Mouse (Mus musculus) intestine, embryonic 14.5 days (tissue): ENCODE measurements at regions not wholly inside any gene's neighbourhood (a gene's known extent, or its start where the extent isn't known, plus 50 kb on each side); places are given as distances from the start of the nearest gene placed in this dataset.

Experiments
- ATAC-seq: fragments of 200-750 bp; cut with Nextera tagmentation; replicated peaks from 2 replicates; pipeline ENCODE4 v1.8.0; 2017; ENCODE audit warnings: low read depth, moderate number of reproducible peaks, moderate TSS enrichment, moderate library complexity; ENCODE audit not compliant: low FRiP score, low TSS enrichment
- DNase-seq: peaks from one replicate; pipeline ENCODE4 v3.0.0-alpha.2; 2018; ENCODE audit warnings: low spot score
- H3K27ac ChIP-seq: fragments of 300-500 bp; sonication (generic); 2 replicates; pipeline ENCODE4 v1.5.1; 2014; ENCODE audit warnings: low read depth, mild to moderate bottlenecking, control low read depth
- H3K27me3 ChIP-seq: fragments of 300-500 bp; sonication (generic); replicated peaks from 2 replicates; pipeline ENCODE4 v1.6.1; 2014; ENCODE audit warnings: low read length, control low read depth; ENCODE audit not compliant: control insufficient read depth, insufficient read depth
- H3K36me3 ChIP-seq: fragments of 300-500 bp; sonication (generic); 2 replicates; pipeline ENCODE4 v1.6.1; 2014; ENCODE audit warnings: low read length, control low read depth; ENCODE audit not compliant: control insufficient read depth, insufficient read depth
- H3K4me1 ChIP-seq: fragments of 300-500 bp; sonication (generic); replicated peaks from 2 replicates; pipeline ENCODE4 v1.6.1; 2014; ENCODE audit warnings: low read length, control low read depth, mixed read lengths; ENCODE audit not compliant: control insufficient read depth, insufficient read depth
- H3K4me2 ChIP-seq: fragments of 300-500 bp; sonication (generic); 2 replicates; pipeline ENCODE4 v1.6.1; 2014; ENCODE audit warnings: low read length
- H3K4me3 ChIP-seq: fragments of 300-500 bp; sonication (generic); 2 replicates; pipeline ENCODE4 v1.5.1; 2014; ENCODE audit warnings: low read depth, low read length, control low read depth, mixed read lengths
- H3K9ac ChIP-seq: fragments of 300-500 bp; sonication (generic); 2 replicates; pipeline ENCODE4 v1.6.1; 2014; ENCODE audit warnings: mild to moderate bottlenecking, low read length
- H3K9me3 ChIP-seq: fragments of 300-500 bp; sonication (generic); 2 replicates; pipeline ENCODE4 v1.6.1; 2016; ENCODE audit warnings: low read length, control low read depth; ENCODE audit not compliant: control insufficient read depth
- WGBS: fragments of 180-500 bp; shearing (Covaris S2); extraction: QIAGEN DNeasy Blood & Tissue Kit; methylation state at CpG from one replicate; pipeline ENCODE4 v1.1.7; 2014; 5-methylcytosine and 5-hydroxymethylcytosine counted together

- no peaks in the 10 kb centered on the region for H3K27me3 ChIP-seq
- H3K4me2 ChIP-seq, result peak overlapping the region; percentile 34
- WGBS, result 3% methylated on average over 4 of the region's 4 CpGs
- peaks cover 28% of the 10 kb centered on the region; the same call in 1 of the 2 replicates for H3K4me1 ChIP-seq
- DNase-seq (no peak), ATAC-seq (no peak)
- H3K27ac ChIP-seq, result peak overlapping the region; percentile 73
- H3K9ac ChIP-seq, result peak overlapping the region; percentile 3; the same call in 1 of the 2 replicates
- H3K9me3 ChIP-seq, result no peaks in the 10 kb centered on the region
- H3K4me3 ChIP-seq, result peak overlapping the region; percentile 16; the same call in 1 of the 2 replicates
- no peaks in the 10 kb centered on the region for H3K36me3 ChIP-seq
These were observed 69.1 kb upstream of the Prep start for GRCm38 (mm10) chr10:44997906-44998289.

DNA sequence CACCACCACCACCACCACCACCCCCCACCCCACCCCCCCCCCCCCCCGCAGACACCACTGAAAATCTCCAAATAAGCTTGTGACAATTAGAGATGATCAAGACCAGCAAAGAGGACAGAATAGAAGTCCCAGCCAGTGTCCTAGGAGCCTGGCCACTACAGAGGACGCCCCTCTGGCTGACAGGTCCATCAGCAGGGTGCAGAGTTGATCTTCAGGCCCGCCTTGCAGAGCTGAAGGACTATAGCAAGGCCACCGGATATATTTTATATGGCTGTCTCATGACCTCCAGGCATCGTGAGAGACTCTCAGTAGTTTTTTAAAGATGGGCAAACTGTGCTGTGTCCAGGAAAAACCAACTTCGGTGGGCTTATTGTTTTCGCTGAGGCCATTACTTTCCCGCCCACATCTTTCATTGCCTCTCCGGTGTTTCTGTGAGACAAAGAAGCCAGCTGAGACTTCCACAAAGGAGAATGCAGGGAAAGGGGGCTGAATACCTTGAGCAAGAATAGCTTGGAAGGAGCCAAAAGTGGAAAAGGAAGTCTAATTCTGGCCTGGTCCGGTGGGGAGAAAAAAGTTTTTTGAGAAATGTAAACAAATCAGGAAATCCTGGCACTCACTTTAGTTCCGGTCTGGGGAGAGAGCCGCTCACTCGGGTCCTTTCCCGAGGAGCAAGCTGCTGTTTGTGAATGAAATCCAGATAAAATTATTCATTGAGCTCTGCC, 69.7 kb upstream of the Prep start:
- ATAC-seq (0 out of 2 replicates have a peak, but pooled peaks have one; percentile 16), DNase-seq (peak; percentile 75)
- peak overlapping the region; percentile 3; the same call in 1 of the 2 replicates for H3K9ac ChIP-seq
- H3K4me1 ChIP-seq, result peaks cover 23% of the 10 kb centered on the region; the same call in 1 of the 2 replicates
- H3K4me2 ChIP-seq, result peak overlapping the region; percentile 34
- no peaks in the 10 kb centered on the region for H3K27me3 ChIP-seq
- peak overlapping the region; percentile 73 for H3K27ac ChIP-seq
- 13% methylated on average over 14 of the region's 14 CpGs for WGBS
- H3K9me3 ChIP-seq, result no peaks in the 10 kb centered on the region
- H3K36me3 ChIP-seq, result no peaks in the 10 kb centered on the region
- H3K4me3 ChIP-seq, result peak overlapping the region; percentile 16

DNA sequence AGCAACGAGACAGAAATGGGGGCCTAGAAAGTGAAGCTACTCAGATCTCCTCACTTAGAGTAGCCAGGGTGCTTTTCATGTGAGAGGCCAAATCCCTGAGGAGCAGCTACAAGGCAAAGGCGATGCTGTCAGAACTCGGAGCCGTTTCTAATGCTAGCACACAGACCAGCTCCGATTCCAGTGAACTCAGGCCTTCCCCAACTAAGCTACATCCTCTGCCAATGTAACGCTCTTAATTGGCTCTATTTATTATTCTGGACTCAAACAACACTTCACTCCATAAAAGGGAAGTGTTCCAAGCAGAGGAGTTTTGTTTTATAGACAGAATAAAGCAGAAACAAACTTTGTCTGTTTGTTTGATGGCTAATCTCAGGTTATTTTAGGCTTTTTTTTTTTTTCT, 71.2 kb upstream of the Prep start:
- H3K4me2 ChIP-seq, result no peak overlapping the region
- 72% methylated on average over 6 of the region's 6 CpGs for WGBS
- no peaks in the 10 kb centered on the region for H3K9me3 ChIP-seq
- no peak for DNase-seq
- ATAC-seq, result no peak
- H3K36me3 ChIP-seq, result no peaks in the 10 kb centered on the region
- H3K9ac ChIP-seq, result no peak overlapping the region
- no peak overlapping the region for H3K27ac ChIP-seq
- H3K4me3 ChIP-seq, result no peak overlapping the region
- H3K27me3 ChIP-seq, result no peaks in the 10 kb centered on the region
- H3K4me1 ChIP-seq, result peaks cover 23% of the 10 kb centered on the region; the same call in 1 of the 2 replicates

GRCm38 (mm10) chr10:44994385-44995281, 72.4 kb upstream of the Prep start:
- Histone ChIP-seq H3K27me3 (no peaks in the 10 kb centered on the region), H3K9me3 (no peaks in the 10 kb centered on the region), H3K4me3 (no peak overlapping the region), H3K27ac (no peak overlapping the region), H3K4me1 (peaks cover 15% of the 10 kb centered on the region; the same call in 1 of the 2 replicates), H3K9ac (no peak overlapping the region), H3K4me2 (no peak overlapping the region), H3K36me3 (no peaks in the 10 kb centered on the region)
- 71% methylated on average over 17 of the region's 17 CpGs for WGBS
- DNase-seq (no peak), ATAC-seq (no peak)

- no peaks in the 10 kb centered on the region for H3K9me3 ChIP-seq
- 62% methylated on average over 10 of the region's 10 CpGs for WGBS
- no peak overlapping the region for H3K27ac ChIP-seq
- no peaks in the 10 kb centered on the region for H3K36me3 ChIP-seq
- ATAC-seq (no peak), DNase-seq (no peak)
- H3K4me2 ChIP-seq, result no peak overlapping the region
- H3K4me1 ChIP-seq, result peaks cover 11% of the 10 kb centered on the region; the same call in 1 of the 2 replicates
- no peak overlapping the region for H3K4me3 ChIP-seq
- H3K27me3 ChIP-seq, result no peaks in the 10 kb centered on the region
- H3K9ac ChIP-seq, result no peak overlapping the region
These were observed 73.3 kb upstream of the Prep start for GRCm38 (mm10) chr10:44993470-44994260.

- H3K27ac ChIP-seq, result no peak overlapping the region
- no peaks in the 10 kb centered on the region for H3K9me3 ChIP-seq
- DNase-seq, result no peak
- ATAC-seq, result no peak
- H3K27me3 ChIP-seq, result no peaks in the 10 kb centered on the region
- no peaks in the 10 kb centered on the region for H3K36me3 ChIP-seq
- H3K4me1 ChIP-seq, result peaks cover 4% of the 10 kb centered on the region; the same call in 1 of the 2 replicates
- H3K4me3 ChIP-seq, result no peak overlapping the region
- H3K4me2 ChIP-seq, result no peak overlapping the region
- 75% methylated on average over 6 of the region's 6 CpGs for WGBS
- no peak overlapping the region for H3K9ac ChIP-seq
These were observed 77.5 kb upstream of the Prep start for GRCm38 (mm10) chr10:44989539-44989938.

DNA sequence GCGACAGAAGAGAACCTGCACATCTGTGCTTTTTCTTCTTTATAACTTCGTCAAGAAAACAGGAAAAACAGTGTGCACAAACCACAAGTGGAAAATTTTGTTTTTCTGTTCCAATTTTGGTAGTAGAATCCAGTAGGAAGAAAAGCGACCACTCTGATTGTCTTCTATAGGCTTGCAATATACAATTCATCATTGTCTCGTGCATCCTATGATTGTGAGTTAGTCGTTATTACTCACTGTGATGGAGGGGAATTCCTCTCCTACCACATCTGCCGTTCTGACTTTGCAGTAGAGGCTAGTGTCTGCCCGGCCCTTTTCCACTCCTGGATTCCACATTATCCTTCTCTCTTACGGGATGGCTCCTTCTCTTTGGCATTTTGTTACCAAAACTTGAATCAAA, 78.2 kb upstream of the Prep start:
- no peaks in the 10 kb centered on the region for H3K9me3 ChIP-seq
- H3K4me1 ChIP-seq, result peaks cover under 1% of the 10 kb centered on the region; the same call in 1 of the 2 replicates
- no peaks in the 10 kb centered on the region for H3K27me3 ChIP-seq
- no peak overlapping the region for H3K4me3 ChIP-seq
- DNase-seq (no peak), ATAC-seq (no peak)
- H3K9ac ChIP-seq, result no peak overlapping the region
- no peak overlapping the region for H3K27ac ChIP-seq
- H3K4me2 ChIP-seq, result no peak overlapping the region
- WGBS, result 84% methylated on average over 8 of the region's 8 CpGs
- no peaks in the 10 kb centered on the region for H3K36me3 ChIP-seq

- no peak for ATAC-seq
- no peaks in the 10 kb centered on the region for H3K36me3 ChIP-seq
- H3K4me3 ChIP-seq, result no peak overlapping the region
- no peaks in the 10 kb centered on the region for H3K27me3 ChIP-seq
- H3K9ac ChIP-seq, result no peak overlapping the region
- no peak overlapping the region for H3K4me2 ChIP-seq
- DNase-seq, result no peak
- WGBS, result 52% methylated on average over 4 of the region's 4 CpGs
- no peak overlapping the region for H3K27ac ChIP-seq
- no peaks in the 10 kb centered on the region for H3K9me3 ChIP-seq
- H3K4me1 ChIP-seq, result no peaks in the 10 kb centered on the region
These were observed 79.4 kb upstream of the Prep start for GRCm38 (mm10) chr10:44987615-44988014.
